Mouse (Mus musculus): ENCODE measurements around the gene Cyren.
A peak's percentile ranks its signal among the peaks of the same experiment; 100 is the strongest.

Gene Cyren

DNA sequence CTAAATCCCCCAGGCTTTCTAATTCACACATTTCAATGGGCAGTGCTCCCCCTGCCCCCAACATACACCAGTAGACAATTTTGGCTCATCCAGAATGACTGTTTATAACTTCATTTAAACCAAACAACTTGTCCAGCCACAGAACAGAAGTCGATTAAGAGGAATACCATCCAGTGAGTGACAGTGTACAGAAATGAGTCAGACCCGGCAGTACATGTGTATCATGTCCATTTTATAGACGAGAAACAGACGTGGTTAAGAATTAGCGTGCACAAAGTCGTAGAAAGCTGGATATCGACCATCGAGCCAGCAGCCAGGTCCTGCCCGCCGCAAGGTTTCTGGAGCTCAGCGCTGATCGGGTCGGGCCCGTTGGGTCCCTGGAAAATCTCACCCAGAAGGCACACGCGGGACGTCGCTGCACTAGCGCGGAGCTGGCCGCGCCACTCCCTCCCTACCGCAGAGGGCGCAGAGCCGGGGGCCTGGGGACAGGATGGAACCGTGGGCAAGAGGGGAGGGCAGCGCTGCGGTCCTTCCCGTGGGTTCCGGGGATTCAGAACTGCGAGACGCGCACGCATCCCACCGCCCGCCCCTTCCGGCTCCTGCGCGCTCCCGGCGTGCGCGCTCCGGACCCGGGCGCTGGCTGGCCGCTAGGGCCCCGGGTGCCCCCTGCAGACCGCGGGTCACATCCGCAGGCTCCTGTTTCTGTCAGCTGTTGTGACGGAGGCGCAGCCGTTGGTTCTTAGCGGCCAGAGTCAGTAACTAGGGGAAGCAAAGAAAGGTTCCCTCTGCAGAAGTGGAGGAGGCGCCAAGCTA lies at the start of gene Cyren:
Gene Cyren, minus strand, starts transcription at position 552 of the 813 bp plus-strand sequence.
- DNase-seq (ENCODE audit: low spot score), result peak; percentile 84

DNA sequence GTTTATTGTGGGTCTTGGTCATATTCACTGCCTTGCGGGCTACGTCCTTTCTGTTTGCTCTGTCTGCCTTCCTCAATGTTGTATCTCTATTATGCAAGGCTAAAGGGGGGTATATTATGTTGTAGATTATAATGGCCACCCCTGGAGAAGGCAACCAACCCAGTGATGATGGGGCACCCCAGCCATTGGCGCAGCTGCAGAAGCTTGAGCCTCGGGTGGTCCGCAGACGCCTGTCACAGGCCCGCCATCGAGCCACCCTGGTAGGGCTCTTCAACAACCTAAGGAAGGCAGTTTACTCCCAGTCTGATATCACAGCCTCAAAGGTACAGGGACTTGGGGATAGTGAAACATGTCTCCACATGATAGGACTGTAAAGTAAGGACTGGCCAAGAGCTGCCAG lies 49.7 kb upstream of the Cyren start:
- no peak for DNase-seq (ENCODE audit: low spot score)

DNA sequence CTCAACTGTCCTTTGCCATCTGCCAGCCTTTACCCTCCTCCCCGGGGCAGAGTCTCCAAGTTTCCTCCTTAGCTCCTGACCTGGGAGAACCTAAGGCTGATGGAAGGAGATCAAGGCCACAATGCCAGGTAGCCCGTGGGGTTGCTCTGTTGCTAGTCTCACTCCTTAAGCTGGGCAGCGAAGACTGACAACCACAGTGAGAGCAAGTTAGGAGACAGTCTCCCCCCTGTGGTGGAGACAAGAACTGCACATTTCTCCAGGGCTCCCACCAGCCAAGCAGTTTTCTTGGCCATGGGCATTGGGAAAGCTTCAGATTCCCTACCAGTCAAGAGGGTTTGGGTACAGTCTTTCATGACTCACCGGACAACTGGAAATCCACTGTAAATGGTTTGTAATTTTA lies 49.3 kb upstream of the Cyren start:
- peak; percentile 60 for DNase-seq (ENCODE audit: low spot score)

DNA sequence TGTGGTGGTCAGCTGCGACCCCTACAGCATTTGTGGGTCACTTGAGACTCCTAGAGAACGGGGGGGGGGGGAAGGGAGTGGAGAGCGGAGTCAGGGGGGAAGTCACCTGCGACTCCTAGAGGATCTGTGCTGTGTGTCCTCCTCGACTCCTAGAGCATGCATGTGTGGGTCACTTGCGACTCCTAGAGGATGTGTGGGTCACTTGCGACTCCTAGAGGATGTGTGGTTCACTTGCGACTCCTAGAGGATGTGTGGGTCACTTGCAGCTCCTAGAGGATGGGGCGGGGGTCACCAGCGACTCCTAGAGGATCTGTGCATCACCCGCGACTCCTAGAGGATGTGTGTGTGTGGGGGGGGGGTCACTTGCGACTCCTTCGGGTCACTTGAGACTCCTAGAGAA lies 44.1 kb upstream of the Cyren start:
- DNase-seq (ENCODE audit: low spot score), result peak; percentile 59

DNA sequence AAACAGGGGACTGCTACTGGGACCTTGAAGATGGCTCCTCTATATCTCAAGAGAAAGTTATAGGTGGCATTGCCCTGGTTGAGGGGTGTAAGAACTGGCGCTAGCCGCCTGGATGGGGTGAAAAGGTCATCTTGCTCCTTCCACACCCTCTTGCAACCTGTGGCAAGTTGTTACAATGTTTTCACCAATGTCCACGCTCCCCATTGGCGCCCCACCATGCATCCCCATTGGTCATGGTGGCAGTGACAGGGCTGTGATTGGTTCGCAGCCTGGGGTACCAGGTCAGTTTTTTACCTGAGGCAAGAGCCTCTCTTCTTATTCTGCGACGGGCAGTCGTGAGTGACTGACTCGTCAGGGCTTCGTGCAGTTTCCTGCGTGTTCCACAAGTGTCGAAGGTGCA lies 42.8 kb upstream of the Cyren start:
- DNase-seq (ENCODE audit: low spot score), result no peak

DNA sequence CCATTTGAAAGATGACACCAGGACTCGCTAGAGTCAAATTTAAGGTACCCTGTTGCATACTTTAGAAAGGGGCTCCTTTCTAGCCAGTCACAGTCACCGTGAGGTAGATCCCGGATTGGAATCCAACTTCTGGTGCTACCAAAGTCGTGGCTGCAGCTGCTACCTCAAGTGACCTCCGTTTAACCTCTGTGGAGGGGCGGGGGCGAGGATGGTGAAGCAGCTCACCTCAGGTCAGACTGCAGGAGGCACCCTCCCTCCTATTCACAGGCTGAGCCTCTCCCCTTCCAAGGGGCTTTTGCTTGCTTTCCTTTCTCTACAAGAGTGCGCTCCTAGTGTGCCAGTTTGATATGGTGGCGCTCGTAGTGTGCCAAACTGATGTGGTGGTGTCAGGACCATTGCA lies 42.1 kb upstream of the Cyren start, which contains the start of gene Stra8:
Gene Stra8, plus strand, starts transcription at position 208 of the 400 bp plus-strand sequence.
- DNase-seq (ENCODE audit: low spot score), result no peak

DNA sequence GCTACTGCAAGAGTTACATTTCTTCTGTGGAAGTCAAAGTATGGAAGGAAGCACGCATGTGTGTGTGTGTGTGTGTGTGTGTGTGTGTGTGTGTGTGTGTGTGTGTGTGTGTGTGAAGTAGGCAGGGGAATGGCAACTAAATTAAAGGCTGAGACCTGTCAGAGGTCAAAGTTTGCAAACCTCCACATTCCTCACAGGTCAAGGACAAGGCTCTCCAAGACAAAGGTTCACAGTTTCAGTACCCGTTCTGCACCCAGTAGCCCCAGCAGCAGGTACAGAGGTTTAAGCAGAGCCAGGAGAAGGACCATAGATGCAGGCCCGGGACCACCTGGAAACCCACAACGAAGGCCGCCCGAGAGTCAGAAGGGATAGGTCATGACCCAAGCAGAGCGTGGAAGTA lies 41.3 kb upstream of the Cyren start:
- DNase-seq (ENCODE audit: low spot score), result no peak

DNA sequence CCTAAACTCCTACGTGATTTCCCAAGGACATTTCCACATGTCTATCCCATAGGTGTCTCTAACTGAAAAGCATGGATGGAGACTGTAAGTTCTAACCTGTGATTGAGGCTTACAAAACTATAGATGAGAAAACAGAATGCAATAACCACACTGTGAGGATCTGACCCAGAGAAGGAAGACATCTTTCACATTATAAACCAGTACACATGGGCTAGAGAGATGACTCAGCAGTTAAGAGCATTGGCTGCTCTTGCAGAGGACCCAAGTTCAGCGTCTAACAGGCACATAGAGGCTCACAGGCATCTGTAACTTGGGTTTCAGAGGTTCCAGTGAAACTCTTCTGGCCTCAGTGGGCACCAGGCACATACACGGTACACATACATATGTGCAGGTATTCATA lies 36.6 kb upstream of the Cyren start:
- no peak for DNase-seq (ENCODE audit: low spot score)

DNA sequence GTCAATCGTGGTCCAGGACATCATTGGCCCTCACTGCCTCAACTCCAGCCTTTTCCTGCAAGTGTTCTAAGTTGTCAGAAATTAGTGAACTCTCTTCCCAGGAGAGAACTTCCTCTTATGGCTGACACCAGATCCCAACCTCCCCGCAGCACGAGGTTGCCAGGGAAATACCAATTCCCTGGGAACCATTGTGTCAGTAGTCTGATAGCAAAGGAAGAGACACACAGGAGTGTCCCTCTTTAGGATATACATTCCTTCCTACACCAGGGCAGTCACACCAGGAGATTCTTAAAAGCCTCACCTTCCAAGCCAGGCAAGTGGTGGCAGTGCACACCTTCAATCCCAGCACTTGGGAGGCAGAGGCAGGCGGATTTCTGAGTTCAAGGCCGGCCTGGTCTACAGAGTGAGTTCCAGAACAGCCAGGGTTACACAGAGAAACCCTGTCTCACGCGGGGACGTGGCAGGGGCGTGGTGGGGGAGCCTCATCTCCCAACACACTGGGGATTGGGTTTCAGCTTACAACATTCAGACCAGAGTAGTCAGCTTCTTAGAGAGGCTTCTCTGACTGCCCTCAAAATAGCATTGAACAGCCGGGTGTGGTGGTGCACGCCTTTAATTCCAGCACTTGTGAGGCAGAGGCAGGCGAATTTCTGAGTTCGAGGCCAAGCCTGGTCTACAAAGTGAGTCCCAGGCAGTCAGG lies 35.6 kb upstream of the Cyren start:
- no peak for DNase-seq (ENCODE audit: low spot score)

DNA sequence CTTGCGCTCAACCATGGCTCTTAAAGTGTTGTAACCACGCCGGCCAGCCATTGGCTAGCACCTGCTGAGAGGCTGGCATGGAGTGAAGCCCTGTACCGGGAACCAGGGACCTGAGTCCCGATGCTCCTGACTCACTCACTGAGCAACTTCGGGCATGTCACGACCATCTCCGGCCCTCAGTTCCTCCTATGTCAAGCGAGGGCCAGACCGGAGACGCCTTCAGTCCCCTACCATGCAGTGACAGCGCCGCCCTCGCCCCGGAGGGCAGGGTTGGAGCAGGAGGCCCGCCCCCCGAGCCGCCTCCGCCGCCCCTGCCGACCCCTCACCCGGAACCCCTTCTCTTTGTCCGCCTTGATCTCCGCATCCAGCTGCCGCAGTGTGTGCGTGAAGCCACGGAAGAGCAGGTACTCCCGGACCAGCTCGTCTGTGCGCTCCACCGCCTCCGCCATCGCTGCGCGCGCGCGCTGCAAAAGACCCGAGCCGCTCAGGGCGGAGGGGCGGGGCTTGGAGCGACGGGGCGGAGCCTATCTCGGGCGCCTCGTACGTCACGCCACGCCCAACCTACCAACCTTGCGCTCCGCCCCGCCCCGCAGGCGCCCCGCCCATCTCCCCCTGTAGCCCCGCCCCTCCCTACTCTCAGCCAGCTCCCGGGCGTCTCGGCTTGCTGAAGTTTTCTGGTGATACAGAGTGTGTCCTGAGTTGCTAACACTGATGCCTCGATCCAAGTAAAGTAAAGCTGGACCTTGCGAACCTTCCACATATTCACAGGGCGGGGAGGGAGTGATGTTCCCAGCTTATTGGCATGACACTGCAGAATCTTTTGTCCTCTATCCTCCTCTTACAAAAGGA lies 32.7 kb upstream of the Cyren start, which contains the start of gene Wdr91:
Gene Wdr91, minus strand, starts transcription at position 506 of the 849 bp plus-strand sequence.
- DNase-seq (ENCODE audit: low spot score), result peak; percentile 93

DNA sequence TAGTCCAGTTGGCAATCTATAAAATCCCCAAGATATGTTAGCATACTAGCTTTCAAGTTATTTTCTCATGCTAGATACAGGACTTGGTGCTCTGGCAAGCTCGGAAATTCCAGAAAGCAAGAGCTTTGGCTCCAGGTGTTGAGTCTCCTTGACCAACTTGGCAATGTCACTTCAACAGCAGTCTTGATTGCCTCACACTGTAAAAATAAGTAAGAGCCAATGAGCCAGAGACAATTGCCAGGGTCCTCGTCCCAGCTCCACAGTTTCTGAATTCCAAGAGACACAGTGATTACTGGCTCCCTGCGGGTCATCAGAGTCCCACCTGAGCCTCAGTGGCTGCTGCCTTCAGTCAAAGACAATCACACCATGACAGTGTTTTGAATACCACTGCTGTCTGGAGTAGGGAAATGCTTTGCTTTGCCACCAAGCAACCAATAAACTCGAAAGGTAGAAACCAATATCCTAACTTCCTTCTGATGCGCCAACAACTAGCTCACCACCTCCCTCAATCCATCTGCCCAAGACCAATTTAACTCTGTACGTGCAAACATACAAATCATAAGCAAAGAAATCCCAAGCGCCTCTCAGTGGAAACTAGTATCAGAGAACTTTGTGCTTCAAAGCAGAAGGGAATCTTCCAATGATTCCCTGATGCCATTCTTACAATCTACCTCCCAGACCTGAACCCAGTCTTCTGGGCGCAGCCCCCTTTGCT lies 31.9 kb upstream of the Cyren start:
- DNase-seq (ENCODE audit: low spot score), result no peak

DNA sequence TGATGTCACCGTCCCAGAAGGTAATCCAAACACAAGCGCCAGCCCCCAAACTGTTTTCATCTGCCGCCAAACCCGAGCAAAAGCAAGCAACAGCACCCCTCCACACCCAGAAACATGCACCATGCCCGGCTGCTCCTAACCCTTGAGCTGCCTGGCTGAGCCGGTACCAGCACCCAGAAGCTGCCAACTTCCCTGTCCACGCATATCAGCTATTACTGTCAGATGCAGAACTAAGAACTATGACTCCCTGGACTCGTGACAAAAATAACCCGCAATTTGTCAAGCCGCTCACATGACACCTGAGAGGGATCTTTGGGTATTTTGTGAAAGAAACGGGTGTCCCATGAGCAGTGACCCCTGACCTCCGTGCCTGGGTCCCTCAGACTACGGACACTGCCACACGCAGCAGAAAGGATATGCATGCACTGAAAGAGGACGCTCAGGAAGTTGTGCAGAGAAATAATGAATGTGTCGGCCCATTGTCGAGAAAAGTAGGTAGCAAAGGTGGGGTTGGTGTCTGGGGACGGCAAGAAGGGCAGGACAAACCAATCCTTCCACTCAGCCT lies 29.9 kb upstream of the Cyren start:
- DNase-seq (ENCODE audit: low spot score), result no peak

DNA sequence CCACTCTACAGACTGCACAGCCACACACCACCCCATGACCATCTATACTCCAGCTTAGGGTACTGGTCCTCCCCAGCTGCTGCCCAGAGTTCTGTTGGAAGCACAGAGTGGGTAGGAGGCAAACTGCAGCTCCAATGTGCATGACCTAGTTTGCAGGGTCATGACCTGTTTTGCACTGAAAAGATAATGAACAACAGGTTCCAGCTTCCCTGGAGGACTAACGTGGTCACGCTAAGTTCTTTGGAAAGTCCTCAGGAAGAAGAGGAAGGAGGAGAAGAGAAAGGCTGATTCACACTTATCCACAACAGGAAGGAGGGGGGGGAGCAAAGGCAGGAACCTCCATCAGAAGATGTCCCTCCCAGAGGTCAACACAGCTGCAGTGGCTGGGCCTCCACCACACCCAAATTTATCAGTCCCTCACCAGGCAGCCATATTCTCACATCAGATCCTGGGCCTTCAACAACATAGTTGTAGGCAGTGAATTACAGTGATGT lies 29.3 kb upstream of the Cyren start:
- peak; percentile 77 for DNase-seq (ENCODE audit: low spot score)

DNA sequence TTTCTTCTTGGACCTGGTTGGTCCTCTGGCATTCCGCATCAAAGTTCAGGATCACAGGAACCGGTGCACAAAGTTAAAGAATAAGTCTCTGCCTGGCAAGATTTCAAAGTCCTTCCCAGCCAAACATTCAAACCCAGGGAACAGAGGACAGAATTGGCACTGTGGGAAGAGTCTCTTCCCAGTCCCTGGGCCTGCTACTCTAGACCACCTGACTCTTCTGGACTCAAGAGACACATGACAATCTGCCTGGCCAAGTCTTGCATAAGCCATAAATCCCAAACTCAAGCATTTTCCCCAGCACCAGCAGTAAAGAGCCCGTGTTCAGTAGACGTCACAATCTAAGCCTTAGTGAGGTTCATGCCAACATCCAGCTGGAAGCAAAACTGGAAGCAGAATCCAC lies 28.8 kb upstream of the Cyren start:
- no peak for DNase-seq (ENCODE audit: low spot score)

DNA sequence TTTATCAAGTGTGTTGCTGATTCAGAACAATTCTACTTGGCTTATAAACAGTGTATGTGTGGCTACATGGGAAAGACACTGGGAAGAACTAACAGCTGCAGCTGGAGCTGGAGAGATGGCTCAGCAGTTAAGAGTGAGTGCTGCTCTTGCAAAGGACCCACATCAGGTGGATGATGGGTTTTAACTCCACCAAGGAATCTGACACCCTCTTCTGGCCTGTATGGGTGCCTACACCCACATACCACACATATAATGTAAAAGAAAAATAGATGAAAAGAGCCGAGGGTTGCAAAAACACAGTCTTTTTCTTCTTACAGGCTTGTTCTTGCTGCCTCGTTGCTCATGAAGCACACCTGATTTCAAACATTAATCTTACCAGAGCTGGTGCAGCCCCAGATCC lies 28.3 kb upstream of the Cyren start:
- DNase-seq (ENCODE audit: low spot score), result no peak

DNA sequence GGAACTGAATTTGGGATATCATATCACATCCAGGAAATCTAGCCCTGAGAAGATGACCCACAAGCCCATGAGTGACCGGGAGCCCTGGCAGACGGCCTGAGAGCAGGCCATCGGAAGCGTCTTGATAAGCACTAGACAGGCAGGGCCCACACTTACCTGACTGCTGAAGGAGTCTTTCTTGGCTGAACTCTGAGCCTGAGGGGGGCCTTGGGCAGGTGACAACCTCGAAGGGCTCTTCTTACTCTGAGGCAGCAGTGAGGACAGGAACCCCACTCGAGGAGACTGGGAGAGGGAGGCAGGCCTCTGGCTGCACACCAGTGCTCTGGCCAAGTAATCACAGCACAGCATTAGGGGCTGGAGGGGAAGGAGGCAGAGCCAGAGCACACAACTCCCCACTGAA lies 26.5 kb upstream of the Cyren start:
- DNase-seq (ENCODE audit: low spot score), result no peak

DNA sequence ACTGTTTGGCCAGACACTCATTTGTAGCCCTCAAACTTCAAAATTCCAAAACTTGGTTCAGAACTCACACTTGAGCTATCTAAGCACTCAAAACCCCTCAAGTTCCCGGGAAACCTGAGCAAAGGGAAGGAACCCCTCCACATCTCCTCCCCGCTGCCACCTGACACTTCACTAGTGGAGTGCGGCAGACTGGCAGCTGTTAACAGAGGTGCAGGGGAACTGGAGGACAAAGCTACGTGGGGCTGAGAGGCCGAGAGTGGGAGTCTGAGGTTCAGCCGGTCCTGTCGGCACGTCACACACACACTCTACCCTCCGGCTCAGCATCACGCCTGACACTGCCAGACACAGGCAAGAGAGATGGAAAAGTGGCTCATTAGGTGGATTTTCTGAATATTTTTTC lies 26.0 kb upstream of the Cyren start:
- no peak for DNase-seq (ENCODE audit: low spot score)

DNA sequence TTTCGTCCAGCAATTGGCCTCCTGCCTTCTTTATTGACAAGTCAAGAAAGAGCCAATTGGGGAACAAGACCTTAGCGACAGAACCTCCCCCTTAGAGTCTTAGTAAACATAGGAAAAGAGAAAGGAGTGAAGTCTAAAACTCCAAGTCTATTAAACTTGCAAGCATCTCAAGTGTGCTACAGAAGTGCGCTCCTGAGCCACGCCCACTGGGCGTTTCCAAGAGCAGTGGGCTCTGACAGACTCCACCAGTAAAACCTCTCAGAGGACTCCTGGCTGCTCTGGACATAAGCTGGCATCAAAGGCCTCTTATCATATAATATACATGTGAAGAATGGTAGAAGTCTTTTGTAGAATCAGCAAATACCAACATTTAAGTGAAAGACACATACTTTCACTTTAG lies 25.6 kb upstream of the Cyren start:
- DNase-seq (ENCODE audit: low spot score), result no peak

DNA sequence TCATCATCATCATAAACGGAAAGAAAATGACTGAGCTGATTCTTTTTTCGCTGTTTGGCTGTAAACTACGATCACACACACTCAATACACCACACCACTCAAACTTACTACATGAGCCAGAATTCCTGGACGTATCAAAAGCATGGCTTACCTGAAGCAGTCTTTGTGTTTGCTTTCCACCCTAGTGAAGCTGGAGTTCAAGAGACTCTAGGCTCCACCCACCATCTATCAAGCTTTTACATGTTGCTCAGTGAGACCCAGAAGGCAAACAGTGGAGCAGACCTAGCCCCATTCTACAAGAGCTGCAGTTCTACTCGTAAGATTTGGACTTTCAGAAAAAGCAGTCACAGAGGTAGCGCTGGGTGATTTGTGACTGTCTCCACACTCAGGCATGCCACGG lies 24.7 kb upstream of the Cyren start:
- DNase-seq (ENCODE audit: low spot score), result no peak

DNA sequence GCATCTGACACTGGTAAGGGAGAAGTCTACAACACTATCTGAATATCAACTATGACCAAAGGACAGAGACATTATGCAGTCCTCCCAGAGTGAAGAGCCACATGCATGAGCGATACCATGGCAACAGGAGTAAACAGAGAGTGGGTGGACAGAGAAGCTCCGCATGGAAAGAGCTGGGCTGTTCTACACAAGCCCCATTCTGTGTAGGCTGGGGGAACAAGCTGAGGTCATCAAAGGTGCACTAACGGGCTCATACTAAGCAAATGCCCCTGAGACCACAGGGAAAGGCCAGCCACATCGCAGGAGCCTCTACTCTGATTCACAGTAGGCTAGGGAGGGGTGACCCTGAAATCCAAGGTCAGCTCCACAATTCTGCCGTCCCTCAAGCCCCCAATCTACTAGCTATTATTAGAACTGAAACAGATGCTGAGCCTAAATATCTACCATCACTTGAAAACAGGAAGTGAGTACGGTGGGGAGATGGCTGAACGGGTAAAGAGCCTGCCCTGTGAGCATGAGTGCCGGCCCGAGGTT lies 24.1 kb upstream of the Cyren start:
- DNase-seq (ENCODE audit: low spot score), result no peak

DNA sequence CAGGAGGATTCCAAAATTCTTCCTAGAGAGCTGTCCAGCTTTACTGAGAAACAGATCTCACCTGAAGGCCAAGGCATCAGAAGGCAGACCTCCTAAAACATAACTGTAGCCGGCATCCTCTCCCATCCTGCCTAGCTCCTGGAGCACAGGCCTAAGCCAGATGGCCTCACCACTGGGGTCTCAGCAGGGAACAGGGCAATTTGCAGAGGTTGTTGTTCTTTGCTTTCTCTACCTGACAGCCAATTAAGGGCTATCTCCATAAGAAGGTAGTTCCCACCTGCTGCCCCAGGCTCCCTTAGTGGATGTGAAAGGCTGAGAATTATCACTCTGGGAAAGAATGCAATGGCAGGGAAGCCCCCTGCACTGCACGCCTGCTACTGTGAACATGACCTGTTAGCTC lies 23.1 kb upstream of the Cyren start:
- no peak for DNase-seq (ENCODE audit: low spot score)
